Mouse (Mus musculus) kidney, postnatal 14 days (tissue): ENCODE data around the gene Vmn2r97.
"Not testable (repeated sequence)": the region's sequence is repeated elsewhere in the genome, so short reads cannot be mapped to it uniquely, and the experiment has no call there.

Experiments used
- DNase-seq: peaks from one replicate; pipeline ENCODE4 v3.0.0; 2022; ENCODE audit warnings: mixed read lengths

The Vmn2r97 gene

GRCm38 (mm10) chr17:18914000-18914399 is at the start of gene Vmn2r97:
Gene Vmn2r97, plus strand, starts transcription at chr17:18914300.
- not testable (repeated sequence) for DNase-seq

DNA sequence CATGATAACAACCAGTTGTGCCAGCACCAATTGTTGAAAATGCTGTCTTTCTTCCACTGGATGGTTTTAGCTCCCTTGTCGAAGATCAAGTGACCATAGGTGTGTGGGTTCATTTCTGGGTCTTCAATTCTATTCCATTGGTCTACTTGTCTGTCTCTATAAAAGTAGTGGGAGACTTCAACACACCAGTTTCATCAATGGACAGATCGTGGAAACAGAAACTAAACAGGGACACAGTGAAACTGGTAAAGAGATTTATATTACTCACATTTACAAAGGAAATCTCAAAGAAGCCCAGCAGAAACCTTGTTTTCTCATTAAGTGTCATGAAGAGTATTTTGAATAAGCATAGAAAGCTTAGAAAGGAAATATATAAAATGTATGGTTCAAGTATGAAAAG is 31.7 kb upstream of the Vmn2r97 start:
- DNase-seq = not testable (repeated sequence)

- DNase-seq = no peak
Measured at GRCm38 (mm10) chr17:18889745-18890329, 24.3 kb upstream of the Vmn2r97 start.

DNA sequence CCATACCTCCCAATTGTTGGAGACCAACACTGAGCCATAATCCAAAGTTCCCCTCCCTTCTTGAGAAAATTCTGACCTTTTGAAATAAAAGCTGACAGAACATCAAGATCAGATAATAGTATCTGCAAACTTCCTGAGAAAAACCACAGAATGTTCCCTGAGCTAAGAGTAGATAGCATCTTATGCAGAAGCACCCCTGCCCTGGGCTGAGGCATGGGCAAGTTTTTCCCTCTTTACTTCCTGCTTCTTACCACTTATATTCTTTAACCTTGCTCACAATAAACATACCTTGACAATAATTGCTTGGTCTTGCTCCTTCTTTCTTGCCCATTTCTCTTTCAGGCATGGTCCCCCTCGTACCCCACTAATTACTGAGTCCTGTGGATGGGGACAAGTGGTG is 43.7 kb downstream of the Vmn2r97 start:
- DNase-seq = not testable (repeated sequence)

- DNase-seq = no peak
Measured at GRCm38 (mm10) chr17:18968371-18969275, 54.5 kb downstream of the Vmn2r97 start.
